Mouse (Mus musculus) heart, embryonic 15.5 days (tissue): ENCODE measurements around the gene Filip1l. TPM values are rescaled to one million over a fixed set of nuclear protein-coding genes. Genes with fewer than 3 reads are reported as not detected.

Experiments used
- ATAC-seq: fragments of 200-750 bp; cut with Nextera tagmentation; replicated peaks from 2 replicates; pipeline ENCODE4 v1.8.0; 2017; ENCODE audit warnings: low read depth, moderate TSS enrichment; ENCODE audit not compliant: insufficient number of reproducible peaks, insufficient read depth, low FRiP score
- H3K27ac ChIP-seq: fragments of 300-500 bp; sonication (generic); 2 replicates; pipeline ENCODE4 v1.5.1; 2015; ENCODE audit warnings: mild to moderate bottlenecking, inconsistent platforms
- H3K27me3 ChIP-seq: fragments of 300-500 bp; sonication (generic); 2 replicates; pipeline ENCODE4 v1.6.1; 2015; ENCODE audit warnings: inconsistent platforms
- H3K36me3 ChIP-seq: fragments of 300-500 bp; sonication (generic); 2 replicates; pipeline ENCODE4 v1.6.1; 2015; ENCODE audit warnings: mild to moderate bottlenecking, inconsistent platforms
- H3K4me1 ChIP-seq: fragments of 300-500 bp; sonication (generic); replicated peaks from 2 replicates; pipeline ENCODE4 v1.6.1; 2015; ENCODE audit warnings: inconsistent platforms
- H3K4me2 ChIP-seq: fragments of 300-500 bp; sonication (generic); 2 replicates; pipeline ENCODE4 v1.6.1; 2015; ENCODE audit warnings: inconsistent platforms, mild to moderate bottlenecking, moderate library complexity
- H3K4me3 ChIP-seq: fragments of 300-500 bp; sonication (generic); 2 replicates; pipeline ENCODE4 v1.5.1; 2015; ENCODE audit warnings: mild to moderate bottlenecking, inconsistent platforms
- H3K9ac ChIP-seq: fragments of 300-500 bp; sonication (generic); 2 replicates; pipeline ENCODE4 v1.6.1; 2015; ENCODE audit warnings: mild to moderate bottlenecking, inconsistent platforms
- H3K9me3 ChIP-seq: fragments of 300-500 bp; sonication (generic); replicated peaks from 2 replicates; pipeline ENCODE4 v1.6.1; 2016; ENCODE audit warnings: inconsistent platforms
- WGBS: fragments of 180-500 bp; shearing (Covaris S2); methylation state at CpG from one replicate; pipeline ENCODE4 v1.1.7; 2015; ENCODE audit warnings: mixed read lengths; 5-methylcytosine and 5-hydroxymethylcytosine counted together
- polyA plus RNA-seq: library from polyadenylated mRNA; unstranded; fragments of >200 nt; fragmentation: Nextera tagmentation; extraction: Ambion mirVana; gene quantifications from 2 replicates; pipeline ENCODE4 v1.2.1, GENCODE M21; 2015

Gene Filip1l
- polyA plus RNA-seq, 1 experiment from 2014 or later, result 25.0 TPM

GRCm38 (mm10) chr16:57420773-57421556, 68.1 kb downstream of the Filip1l start:
- peak overlapping the region; percentile 68 for H3K27ac ChIP-seq
- H3K4me1 ChIP-seq, result peaks cover 26% of the 10 kb centered on the region
- no peak overlapping the region for H3K4me2 ChIP-seq
- no peaks in the 10 kb centered on the region for H3K27me3 ChIP-seq
- 32% methylated on average over 8 of the region's 8 CpGs for WGBS
- H3K9ac ChIP-seq, result no peak overlapping the region
- ATAC-seq, result no peak; the same call in 1 of the 2 replicates
- no peaks in the 10 kb centered on the region for H3K9me3 ChIP-seq
- H3K4me3 ChIP-seq, result no peak overlapping the region
- H3K36me3 ChIP-seq, result no peaks in the 10 kb centered on the region

- Histone ChIP-seq H3K4me2 (no peak overlapping the region), H3K9me3 (no peaks in the 10 kb centered on the region), H3K4me1 (peaks cover 25% of the 10 kb centered on the region), H3K4me3 (no peak overlapping the region), H3K9ac (no peak overlapping the region), H3K27ac (peak overlapping the region; percentile 67), H3K27me3 (no peaks in the 10 kb centered on the region), H3K36me3 (no peaks in the 10 kb centered on the region)
- WGBS, result 82% methylated on average over 7 of the region's 7 CpGs
- no peak for ATAC-seq
These were observed 69.0 kb downstream of the Filip1l start for GRCm38 (mm10) chr16:57421680-57422417.

- 60% methylated on average over 6 of the region's 6 CpGs for WGBS
- H3K9me3 ChIP-seq, result no peaks in the 10 kb centered on the region
- no peaks in the 10 kb centered on the region for H3K36me3 ChIP-seq
- H3K4me1 ChIP-seq, result peaks cover 33% of the 10 kb centered on the region
- no peak for ATAC-seq
- no peak overlapping the region for H3K4me3 ChIP-seq
- H3K27ac ChIP-seq, result no peak overlapping the region
- H3K27me3 ChIP-seq, result no peaks in the 10 kb centered on the region
- H3K9ac ChIP-seq, result no peak overlapping the region
- no peak overlapping the region for H3K4me2 ChIP-seq
These were observed 70.3 kb downstream of the Filip1l start for GRCm38 (mm10) chr16:57423001-57423800.

GRCm38 (mm10) chr16:57426680-57427079, 73.8 kb downstream of the Filip1l start:
- peak overlapping the region; percentile 70 for H3K27ac ChIP-seq
- H3K9ac ChIP-seq, result no peak overlapping the region
- no peaks in the 10 kb centered on the region for H3K36me3 ChIP-seq
- no peak overlapping the region for H3K4me3 ChIP-seq
- 58% methylated on average over 10 of the region's 10 CpGs for WGBS
- H3K4me2 ChIP-seq, result no peak overlapping the region
- H3K27me3 ChIP-seq, result no peaks in the 10 kb centered on the region
- H3K9me3 ChIP-seq, result no peaks in the 10 kb centered on the region
- peaks cover 22% of the 10 kb centered on the region for H3K4me1 ChIP-seq
- ATAC-seq, result no peak

- no peaks in the 10 kb centered on the region for H3K27me3 ChIP-seq
- H3K36me3 ChIP-seq, result no peaks in the 10 kb centered on the region
- peaks cover 21% of the 10 kb centered on the region for H3K4me1 ChIP-seq
- H3K9me3 ChIP-seq, result no peaks in the 10 kb centered on the region
- 52% methylated on average over 7 of the region's 7 CpGs for WGBS
- no peak overlapping the region for H3K4me2 ChIP-seq
- H3K27ac ChIP-seq, result peak overlapping the region; percentile 70
- ATAC-seq, result peak; percentile 35; the same call in 1 of the 2 replicates
- no peak overlapping the region for H3K9ac ChIP-seq
- H3K4me3 ChIP-seq, result no peak overlapping the region
These were observed 74.8 kb downstream of the Filip1l start for GRCm38 (mm10) chr16:57427516-57428285.

- Histone ChIP-seq H3K9ac (no peak overlapping the region), H3K36me3 (no peaks in the 10 kb centered on the region), H3K4me3 (no peak overlapping the region), H3K4me1 (peaks cover 21% of the 10 kb centered on the region), H3K4me2 (no peak overlapping the region), H3K27ac (no peak overlapping the region), H3K27me3 (no peaks in the 10 kb centered on the region), H3K9me3 (no peaks in the 10 kb centered on the region)
- no peak for ATAC-seq
- 54% methylated on average over 5 of the region's 5 CpGs for WGBS
These were observed 76.1 kb downstream of the Filip1l start for GRCm38 (mm10) chr16:57428977-57429376.

GRCm38 (mm10) chr16:57431294-57431693, 78.4 kb downstream of the Filip1l start:
- Histone ChIP-seq H3K4me2 (no peak overlapping the region), H3K9ac (no peak overlapping the region), H3K27ac (no peak overlapping the region), H3K9me3 (no peaks in the 10 kb centered on the region), H3K27me3 (no peaks in the 10 kb centered on the region), H3K4me1 (peaks cover 21% of the 10 kb centered on the region), H3K36me3 (no peaks in the 10 kb centered on the region), H3K4me3 (no peak overlapping the region)
- no peak for ATAC-seq
- 83% methylated on average over 3 of the region's 3 CpGs for WGBS

- WGBS, result 54% methylated on average over 4 of the region's 4 CpGs
- Histone ChIP-seq H3K9ac (no peak overlapping the region), H3K4me3 (no peak overlapping the region), H3K4me1 (peaks cover 5% of the 10 kb centered on the region), H3K9me3 (no peaks in the 10 kb centered on the region), H3K27me3 (no peaks in the 10 kb centered on the region), H3K36me3 (no peaks in the 10 kb centered on the region), H3K4me2 (no peak overlapping the region), H3K27ac (no peak overlapping the region)
- ATAC-seq, result no peak
These were observed 80.3 kb downstream of the Filip1l start for GRCm38 (mm10) chr16:57433173-57433572.

GRCm38 (mm10) chr16:57433671-57434070, 80.8 kb downstream of the Filip1l start:
- Histone ChIP-seq H3K9me3 (no peaks in the 10 kb centered on the region), H3K4me2 (no peak overlapping the region), H3K4me1 (peaks cover 4% of the 10 kb centered on the region; the same call in 1 of the 2 replicates), H3K9ac (no peak overlapping the region), H3K27me3 (no peaks in the 10 kb centered on the region), H3K4me3 (no peak overlapping the region), H3K36me3 (no peaks in the 10 kb centered on the region), H3K27ac (no peak overlapping the region)
- no peak for ATAC-seq
- 88% methylated on average over 6 of the region's 6 CpGs for WGBS

GRCm38 (mm10) chr16:57434640-57435039, 81.7 kb downstream of the Filip1l start:
- no peaks in the 10 kb centered on the region for H3K9me3 ChIP-seq
- no peaks in the 10 kb centered on the region for H3K36me3 ChIP-seq
- H3K4me2 ChIP-seq, result no peak overlapping the region
- H3K4me1 ChIP-seq, result no peaks in the 10 kb centered on the region
- no peak overlapping the region for H3K9ac ChIP-seq
- no peaks in the 10 kb centered on the region for H3K27me3 ChIP-seq
- no peak overlapping the region for H3K27ac ChIP-seq
- H3K4me3 ChIP-seq, result no peak overlapping the region
- 67% methylated on average over 3 of the region's 3 CpGs for whole genome bisulfite sequencing
- no peak for ATAC-seq
